Mouse (Mus musculus) granulocyte monocyte progenitor cell, adult 5-6 weeks (primary cell): ENCODE results near the gene Camk1g. TPM values are rescaled to one million over a fixed set of nuclear protein-coding genes. Genes with fewer than 3 reads are reported as not detected.

Experiments
- ATAC-seq: replicated peaks from 2 replicates; pipeline ENCODE4 v1.8.0; 2016; ENCODE audit warnings: mild to moderate bottlenecking, moderate TSS enrichment, inconsistent platforms; ENCODE audit not compliant: poor library complexity, severe bottlenecking
- total RNA-seq, 2 experiments: library from RNA; stranded (forward) in 1 of 2; stranded (reverse) in 1 of 2; fragments of 200-712, 200-1000 nt in 1 of 2; fragments of >200 nt in 1 of 2; fragmentation: Nextera tagmentation in 1 of 2; gene quantifications; 2 replicates each; pipeline ENCODE4 v1.2.3; 2014 to 2017

Gene Camk1g
- total RNA-seq (2014; fragmentation: Nextera tagmentation) (not detected in 2 replicates), total RNA-seq (2017) (not detected in 2 replicates)

DNA sequence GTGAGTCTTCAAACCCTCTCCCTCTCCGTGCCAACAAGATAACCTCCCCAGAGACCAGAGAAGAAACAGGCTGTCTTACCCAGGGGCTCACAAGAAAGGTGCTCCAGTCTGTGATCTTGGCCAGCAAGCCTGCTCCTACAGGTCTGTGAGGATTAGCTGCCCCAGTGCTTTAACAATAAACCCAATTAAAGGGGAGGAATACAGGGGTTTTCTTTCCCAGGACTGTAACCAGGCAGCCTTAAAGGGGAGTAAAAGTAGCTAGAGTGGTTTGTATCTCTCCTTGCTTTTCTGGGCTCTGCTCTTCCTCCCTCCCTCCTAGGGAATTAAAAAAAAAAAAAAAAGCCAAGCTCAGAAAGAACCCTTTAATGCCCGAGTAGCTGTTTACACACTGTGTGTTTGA lies at the start of gene Camk1g:
Gene Camk1g, minus strand, starts transcription at position 203 of the 400 bp plus-strand sequence.
- ATAC-seq: no peak

DNA sequence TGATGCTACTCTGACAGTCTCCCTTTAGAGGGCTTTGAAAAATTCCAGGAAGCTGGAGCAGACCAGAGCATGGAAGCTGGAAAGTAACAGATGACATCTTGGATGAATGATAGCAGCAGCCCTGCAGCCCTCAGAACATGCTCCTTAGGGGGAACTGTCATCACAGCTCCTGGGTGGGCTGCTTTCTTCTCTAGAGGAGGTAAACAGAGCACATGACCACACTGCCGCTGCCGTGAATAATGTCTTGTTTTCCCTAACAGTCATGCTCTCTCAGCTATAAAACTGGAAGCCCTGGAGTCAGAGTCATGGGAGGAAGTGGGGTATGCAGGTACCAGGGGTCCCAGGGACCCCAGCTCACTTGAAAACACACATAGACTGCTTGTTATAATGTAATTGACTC lies 49.1 kb upstream of the Camk1g start:
- ATAC-seq: no peak

DNA sequence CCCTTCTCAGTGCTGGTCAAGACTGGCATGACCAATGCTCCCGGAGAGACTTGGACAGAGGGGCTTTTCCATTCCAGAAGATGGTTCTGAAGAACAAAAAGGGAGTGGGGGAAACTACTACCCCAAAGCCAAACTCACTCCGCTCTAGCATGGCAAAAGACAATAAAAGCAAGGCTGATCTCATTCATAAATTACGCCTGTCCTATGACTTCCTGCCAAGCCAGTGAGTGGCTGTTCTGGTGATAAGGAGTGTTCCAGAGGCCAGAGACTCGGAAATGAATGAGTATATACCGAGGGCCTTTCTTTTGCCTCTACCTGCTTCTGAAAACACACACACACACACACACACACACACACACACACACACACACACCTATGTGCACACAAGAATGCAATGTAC lies 48.6 kb upstream of the Camk1g start:
- ATAC-seq: no peak

DNA sequence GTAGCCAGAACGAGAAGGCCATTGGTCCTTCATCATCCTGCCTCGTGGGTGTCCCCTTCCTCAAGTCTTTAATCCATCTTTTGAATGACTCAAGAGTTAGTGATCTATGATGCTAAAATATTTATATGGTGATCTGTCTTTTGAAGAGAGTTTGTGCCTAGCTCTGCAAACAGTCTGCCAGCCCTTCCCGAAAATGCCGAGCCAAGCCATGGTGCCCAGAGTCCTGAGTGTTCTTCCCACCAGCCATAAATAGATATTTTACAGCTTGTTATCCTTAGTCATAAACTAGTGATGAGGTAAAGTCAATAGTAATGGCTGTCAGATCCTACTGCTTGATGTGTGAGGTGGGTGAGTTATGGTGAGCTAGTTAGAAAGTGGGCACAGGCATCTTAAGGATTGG lies 44.0 kb upstream of the Camk1g start:
- ATAC-seq: no peak

DNA sequence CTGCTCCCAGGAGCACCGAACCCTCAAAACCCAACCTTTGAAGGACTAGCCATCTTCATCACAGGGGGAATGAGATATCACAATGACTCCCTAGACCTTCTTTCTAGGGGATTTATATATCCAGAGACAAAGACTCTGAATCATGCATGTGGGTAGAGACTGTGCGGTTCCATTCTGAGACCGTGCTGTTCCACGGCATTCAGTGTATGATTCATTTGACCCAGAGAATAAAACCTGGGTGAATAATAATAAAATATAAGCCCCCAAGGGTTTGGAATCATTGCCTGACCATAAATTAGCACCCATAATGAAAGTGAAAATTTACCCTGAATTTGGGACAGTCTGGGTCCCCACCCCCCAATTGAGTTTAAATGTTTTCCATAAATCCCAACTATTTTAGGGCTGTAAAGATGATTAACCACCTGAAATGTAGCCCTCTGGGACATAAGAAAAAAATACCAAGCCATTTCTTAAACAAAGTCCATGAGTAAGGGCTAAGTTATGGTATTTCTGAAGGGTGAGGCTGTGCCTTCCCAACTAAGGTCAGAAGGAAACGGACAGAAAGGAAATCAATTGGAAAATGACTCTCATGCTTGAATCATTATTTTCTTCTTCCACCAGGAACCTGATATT lies 43.4 kb upstream of the Camk1g start:
- no peak for ATAC-seq

DNA sequence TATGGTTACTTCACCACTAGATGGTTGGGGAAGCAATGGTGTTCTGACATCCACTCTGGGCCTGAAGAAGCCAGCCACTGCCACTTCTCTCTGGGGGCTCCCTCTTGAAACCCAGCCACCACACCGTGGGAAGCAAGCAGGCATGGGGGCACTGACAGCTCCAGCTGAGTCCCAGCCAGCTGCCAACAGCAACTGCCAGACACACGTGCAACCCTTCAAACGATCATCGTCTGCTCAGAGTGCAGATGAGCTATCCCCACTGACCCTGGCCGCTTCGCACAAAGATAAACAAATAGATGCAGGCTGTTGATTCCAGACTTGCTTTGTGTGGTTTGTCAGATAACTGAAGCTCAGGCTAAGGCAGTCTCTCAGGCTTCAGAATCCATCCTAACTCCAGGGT lies 37.4 kb upstream of the Camk1g start:
- no peak for ATAC-seq

DNA sequence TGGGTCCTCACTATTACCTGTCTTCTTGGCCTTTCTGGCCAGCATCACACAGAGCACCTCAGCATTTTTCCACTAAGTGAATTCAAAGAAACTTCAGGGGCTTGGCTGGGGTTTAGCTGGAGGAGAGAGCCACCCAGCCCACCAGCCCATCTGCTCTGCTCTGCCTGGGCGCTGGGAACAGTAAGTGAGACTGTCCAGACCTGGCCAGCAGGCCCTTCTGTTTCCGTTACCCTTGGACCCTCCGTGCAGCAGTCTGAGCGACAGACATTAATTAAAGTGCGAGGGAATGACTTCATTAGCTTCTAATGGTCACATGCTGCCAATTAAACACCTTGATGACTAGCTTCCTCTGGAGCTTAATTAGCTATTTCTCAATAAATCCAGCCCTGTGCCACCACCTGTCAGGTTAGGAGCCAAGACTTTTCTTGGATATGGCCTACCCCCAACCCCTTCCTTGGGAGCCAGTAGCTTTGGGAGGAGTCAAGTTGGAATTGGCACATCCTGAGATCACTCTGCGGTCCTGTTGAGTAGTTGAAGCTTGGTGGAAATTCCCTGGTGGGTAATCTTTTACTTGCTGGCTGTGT lies 36.1 kb upstream of the Camk1g start:
- no peak for ATAC-seq

DNA sequence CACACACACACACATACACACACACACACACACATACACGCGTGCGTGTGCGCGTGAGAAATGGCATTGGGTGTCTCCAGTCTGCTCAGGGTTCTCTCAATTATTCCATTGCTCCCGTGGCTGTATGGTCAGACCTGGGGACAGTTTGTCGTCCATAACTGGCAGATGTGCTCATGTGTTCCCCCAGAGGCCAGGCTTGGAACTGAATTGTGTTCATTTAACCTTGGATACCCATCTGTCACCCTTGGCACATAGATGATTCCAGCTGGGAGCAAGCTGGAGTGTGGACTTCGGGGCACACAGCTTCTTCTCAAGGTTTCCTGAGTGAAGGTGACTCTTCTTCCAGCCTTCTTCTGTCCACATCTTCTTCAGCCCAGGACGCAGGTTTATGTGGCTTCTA lies 31.6 kb upstream of the Camk1g start:
- no peak for ATAC-seq

DNA sequence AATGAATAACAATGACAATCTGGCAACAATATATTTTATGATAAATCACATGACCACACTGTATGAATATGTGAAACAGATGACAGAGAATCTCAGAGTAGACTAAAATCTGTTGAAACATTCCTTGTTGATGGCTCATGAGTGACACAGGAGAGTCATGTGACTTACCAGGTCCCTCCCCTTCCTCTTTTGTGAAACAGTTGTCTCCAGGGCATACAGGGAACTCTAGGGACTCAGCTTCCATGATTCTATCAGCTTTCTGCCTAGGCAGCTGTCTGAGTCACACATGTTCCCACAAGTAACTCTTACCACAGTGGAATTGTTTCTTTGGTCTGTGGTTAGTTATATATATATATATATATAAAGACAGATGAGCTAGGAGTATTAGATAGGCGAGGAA lies 30.2 kb upstream of the Camk1g start:
- peak; percentile 79 for ATAC-seq

DNA sequence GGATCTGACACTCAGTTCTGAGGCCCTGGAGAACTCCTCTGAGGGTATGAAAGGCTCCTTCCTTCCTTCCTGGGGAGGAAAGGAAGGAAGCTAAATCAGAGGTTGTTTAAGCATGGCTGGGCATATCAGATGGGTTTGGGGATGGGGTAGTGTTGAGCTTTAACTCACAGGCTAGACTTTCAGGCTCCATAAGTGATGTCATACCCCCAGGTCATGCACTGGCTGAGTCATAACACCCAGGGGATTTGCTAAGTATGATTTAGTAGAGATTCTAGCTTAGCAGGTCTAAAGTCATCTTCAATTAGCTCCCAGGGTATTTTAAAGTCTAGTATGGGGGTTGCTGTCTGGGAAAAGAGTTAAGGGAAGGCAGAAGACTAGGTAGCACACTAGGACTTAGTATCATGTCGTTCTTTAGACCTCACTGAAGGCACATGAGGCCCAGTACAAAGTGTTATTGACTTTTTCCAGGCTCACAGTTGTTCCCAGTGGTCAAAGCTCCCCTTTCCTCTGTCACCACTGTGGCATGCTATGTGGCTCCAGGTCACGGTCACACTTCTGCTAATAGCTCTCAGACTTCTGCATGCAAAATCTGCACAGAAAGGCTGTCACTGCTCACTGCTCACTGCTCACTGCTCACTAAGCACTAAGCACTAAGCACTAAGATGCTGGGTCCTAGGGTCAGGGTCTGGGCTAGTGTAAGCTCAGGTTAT lies 28.8 kb upstream of the Camk1g start:
- no peak for ATAC-seq

DNA sequence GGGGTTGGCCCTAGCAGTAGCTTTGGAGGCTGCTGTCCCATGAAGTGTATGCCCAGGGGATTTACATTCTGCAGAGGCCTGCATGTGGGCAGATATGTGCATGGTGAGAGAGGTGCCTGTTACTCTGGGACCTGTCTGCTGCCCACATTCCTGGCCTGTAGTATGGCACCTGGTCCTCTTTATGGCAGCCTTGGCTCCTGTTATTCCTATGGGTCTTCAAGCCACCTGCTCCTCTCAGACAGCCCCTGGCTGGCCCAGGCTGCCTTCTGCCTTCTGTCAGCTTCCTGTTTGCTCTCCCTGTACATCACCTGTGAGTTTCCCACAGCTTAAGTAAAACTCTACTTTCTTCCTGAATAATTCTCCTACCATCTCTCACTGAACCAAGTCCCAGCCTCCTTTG lies 27.0 kb upstream of the Camk1g start:
- ATAC-seq: no peak

DNA sequence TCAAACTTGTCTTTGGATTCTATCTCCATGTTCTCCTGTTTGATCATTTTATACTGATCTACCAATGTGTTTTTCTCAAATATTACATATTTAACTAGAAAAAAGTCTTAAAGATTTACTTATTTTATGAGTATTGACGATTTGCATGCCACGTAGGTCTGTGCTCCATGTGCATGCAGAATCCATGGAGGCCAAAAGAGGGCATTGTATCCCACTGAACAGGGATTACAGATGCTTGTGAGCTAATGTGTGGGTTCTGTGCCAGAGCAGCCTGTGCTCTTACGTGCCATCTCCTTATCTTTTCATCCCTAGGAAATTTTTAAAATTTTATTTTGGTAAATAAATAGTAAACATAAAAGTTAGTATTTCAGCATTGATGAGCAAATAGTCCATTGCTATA lies 22.2 kb upstream of the Camk1g start:
- no peak for ATAC-seq

DNA sequence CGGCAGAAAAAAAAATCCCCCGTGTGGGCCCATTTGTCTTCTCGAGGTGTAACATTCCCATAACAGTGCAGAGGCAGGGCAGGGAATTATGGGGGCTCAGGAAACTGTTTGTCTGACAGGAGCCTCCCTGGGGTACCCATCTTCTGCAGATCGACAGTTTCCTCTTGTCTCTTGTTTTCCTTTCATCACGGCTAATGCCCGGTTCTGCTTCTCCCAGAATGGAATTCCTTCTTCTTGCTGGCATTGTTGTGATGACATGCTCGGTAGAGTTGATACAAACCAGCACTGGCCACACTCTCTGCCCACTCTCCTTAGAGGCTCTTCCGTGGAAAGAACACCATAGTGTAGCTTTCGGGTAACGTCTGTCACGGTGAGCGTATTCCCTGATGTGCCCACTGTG lies 19.9 kb upstream of the Camk1g start:
- ATAC-seq: no peak

DNA sequence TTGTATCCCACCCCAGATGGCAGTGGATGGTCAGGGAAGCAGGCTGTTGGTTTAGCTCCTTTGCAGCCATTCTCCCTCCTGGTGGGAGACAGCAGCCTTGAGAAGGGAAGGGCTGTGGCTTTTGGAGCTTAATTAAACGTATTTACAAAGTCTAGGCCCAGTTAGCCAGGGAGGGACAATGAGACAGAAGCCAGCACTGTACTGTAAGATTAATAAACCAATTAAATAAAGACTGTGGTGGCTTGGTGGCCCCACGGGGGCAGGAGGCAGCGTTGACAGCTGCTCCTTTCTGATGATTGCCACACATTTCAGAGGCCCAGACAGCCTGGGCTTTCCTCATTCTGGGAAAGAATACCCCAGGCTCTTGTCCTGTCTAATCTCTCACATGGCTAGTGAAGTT lies 19.4 kb upstream of the Camk1g start:
- no peak for ATAC-seq

DNA sequence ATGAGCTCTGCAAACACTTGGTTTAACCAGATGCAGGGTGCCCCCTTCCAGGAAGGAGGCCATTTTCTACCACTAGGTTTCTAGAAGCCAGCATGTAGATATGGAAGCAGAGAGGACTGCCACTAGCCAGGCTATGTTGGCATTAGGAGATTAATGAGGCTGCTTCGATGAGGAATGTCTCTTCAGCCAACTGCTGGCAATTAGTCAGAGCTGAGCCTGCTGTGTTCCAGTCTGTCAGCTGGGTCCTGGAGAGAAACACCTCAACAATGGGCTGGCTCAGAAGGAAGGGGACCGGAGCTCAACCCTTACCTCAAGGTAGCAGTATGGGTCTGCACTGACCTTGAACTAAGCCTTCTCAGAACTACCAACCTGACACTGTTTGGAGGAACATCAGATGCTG lies 17.1 kb upstream of the Camk1g start:
- no peak for ATAC-seq

DNA sequence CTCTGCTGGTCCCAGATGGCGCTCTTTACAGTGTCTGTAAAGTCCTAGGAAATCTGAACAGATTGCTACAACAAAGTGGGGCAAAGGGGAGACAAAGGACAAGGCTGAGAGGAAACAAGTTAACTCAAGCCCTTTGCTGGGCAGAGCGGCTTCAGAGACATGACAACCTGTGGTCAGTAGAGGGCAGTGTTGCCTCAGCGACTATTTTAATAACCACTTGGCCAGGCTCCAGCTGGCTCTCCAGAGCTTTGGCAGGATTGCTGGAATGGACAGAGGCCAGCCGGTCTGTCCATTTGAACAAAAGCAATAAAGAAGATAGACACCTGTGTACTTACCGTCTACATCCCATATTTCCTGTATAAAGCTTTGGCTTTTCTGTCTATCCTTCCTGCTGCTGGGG lies 16.0 kb upstream of the Camk1g start:
- peak; percentile 59 for ATAC-seq

DNA sequence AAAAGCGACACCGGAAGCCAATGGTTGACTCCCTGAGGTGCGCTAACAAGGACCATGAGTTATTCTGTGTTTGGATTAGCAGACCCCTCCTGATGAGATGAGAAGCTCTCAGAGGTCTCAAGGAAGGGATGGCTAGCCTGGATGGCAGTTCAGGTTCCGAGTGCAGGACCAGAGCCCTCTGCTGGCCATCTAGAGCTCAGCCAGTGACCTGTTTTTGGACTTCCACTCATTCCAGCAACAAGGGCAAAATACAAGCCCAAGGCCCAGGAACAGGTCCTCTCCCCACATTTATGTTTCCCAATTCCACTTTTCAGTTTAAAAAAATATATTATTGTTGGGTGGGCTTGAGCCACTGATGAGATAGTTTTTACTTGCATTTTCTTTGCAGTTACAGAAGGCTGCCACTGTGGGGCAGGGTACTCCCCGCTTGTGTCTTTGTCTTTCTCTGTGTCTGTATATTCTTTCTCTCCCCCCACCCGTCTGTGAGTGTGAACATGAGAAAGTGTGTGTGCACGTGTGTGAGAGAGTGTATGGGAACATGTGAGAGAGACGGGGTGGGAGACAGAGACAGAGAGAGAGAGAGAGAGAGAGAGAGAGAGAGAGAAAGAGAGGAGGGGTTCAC lies 12.9 kb upstream of the Camk1g start:
- ATAC-seq: peak; percentile 79

DNA sequence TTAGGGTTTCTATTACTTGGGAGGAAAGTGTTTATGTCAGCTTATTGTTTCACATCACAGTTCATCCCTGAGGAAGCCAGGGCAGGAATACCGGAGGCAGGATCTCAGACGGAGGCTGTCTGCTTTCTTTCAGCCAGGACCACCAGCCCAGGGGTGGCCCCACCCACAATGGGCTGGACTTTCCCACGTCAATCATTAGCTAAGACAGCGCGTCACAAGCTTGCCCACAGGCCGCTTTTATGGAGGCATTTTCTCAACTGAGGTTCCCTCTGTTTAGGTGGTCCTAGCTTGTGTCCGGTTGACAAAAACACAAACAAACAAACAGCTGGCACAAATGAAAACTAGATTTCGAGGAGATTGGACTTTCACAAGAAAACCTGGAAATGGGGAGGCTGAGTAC lies 12.3 kb upstream of the Camk1g start:
- ATAC-seq: peak; percentile 45

DNA sequence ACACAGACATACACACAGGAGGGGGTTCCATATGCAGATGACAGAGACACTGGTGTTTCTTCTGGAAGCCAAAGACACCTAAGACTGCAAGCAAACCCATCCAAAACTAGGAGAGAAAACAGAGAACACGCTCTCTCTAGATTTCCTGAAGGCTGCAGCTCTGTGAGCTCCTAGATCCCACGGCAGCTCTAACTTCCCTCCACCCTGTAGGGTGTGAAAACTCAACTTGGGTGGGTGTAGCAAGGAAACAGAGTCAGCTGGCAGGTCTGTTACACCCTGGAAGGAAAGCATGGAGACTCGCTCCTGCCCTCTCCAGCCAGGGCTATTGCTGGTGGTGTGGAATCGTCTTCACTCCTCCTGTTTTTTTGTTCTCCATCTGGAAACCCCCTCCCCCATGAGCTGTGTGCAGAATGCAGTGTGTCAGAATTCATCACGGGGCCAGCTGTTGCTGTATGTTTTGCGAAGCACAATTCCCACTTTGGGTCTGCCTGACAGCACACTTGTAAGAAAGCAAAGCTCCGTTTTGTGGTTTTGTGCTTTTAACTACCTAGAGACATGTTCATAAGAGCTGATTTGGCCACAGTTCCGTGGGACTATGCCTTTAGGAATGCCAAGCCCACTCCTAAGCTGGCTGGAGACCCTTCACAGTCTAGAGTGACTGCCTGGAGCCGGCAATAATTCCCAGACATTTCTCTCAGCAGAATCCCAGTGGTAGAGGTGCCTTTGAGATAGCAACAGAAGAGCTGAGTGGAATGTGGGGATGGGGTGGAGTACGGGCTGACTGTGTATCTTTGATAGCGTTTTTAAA lies 11.7 kb upstream of the Camk1g start:
- no peak for ATAC-seq

DNA sequence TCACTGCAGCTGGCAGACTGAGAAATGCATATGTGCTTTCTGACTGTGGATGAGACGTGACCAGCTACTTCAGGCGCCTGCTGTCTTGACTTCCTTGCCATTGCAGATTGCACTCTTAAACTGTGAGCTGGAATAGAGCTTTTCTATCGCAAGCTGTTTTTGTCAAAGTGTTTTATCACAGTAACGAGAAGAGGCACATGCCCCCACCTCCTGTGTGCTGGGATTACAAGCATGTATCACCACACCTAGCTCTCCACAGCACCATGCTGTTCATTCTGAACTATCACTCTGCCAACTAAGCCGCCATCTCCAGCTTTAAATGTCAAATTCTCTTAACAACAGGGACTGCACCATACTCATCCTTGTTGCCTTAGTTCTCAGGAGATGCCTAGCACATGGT lies 10.8 kb upstream of the Camk1g start:
- no peak for ATAC-seq

DNA sequence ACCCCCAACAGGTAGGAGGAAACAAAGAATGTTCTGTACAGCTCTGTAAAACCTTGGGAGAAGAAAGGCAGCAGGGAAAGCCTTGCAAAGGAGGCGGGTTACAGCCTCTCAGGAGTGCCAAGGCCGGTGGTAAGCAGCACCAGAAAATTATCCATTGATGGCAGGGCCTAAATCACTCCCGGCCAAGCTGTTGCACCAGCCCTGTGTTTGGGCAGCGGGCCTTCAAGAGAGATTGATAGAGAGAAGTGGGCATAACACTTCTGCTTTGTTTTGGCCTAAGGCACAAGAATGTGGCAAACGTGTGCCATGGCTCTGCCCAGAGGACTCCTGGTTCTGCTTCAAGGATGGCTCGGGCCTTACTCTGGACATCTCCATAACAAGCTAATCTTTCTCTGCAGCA lies 9.5 kb upstream of the Camk1g start:
- ATAC-seq: no peak
